Mouse (Mus musculus) stomach, postnatal 0 days (tissue): ENCODE measurements around the gene Gadd45gip1. TPM values are rescaled to one million over a fixed set of nuclear protein-coding genes. Genes with fewer than 3 reads are reported as not detected.
A peak's percentile ranks its signal among the peaks of the same experiment; 100 is the strongest.

Experiments
- ATAC-seq: fragments of 200-750 bp; cut with Nextera tagmentation; 2 replicates; pipeline ENCODE4 v1.8.0; 2017; ENCODE audit not compliant: low FRiP score, low TSS enrichment
- DNase-seq: peaks from one replicate; pipeline ENCODE4 v3.0.0-alpha.2; 2016; ENCODE audit warnings: low spot score
- H3K27ac ChIP-seq: fragments of 300-500 bp; sonication (generic); replicated peaks from 2 replicates; pipeline ENCODE4 v1.5.1; 2014; ENCODE audit warnings: mild to moderate bottlenecking, control low read depth
- H3K27me3 ChIP-seq: fragments of 300-500 bp; sonication (generic); 2 replicates; pipeline ENCODE4 v1.6.1; 2014; ENCODE audit warnings: low read length; ENCODE audit not compliant: control insufficient read depth, insufficient read depth
- H3K36me3 ChIP-seq: fragments of 300-500 bp; sonication (generic); 2 replicates; pipeline ENCODE4 v1.6.1; 2014; ENCODE audit warnings: low read length, mixed read lengths; ENCODE audit not compliant: control insufficient read depth, insufficient read depth
- H3K4me1 ChIP-seq: fragments of 300-500 bp; sonication (generic); replicated peaks from 2 replicates; pipeline ENCODE4 v1.6.1; 2014; ENCODE audit warnings: antibody characterized with exemption; ENCODE audit not compliant: control insufficient read depth, insufficient read depth
- H3K4me2 ChIP-seq: fragments of 300-500 bp; sonication (generic); replicated peaks from 2 replicates; pipeline ENCODE4 v1.6.1; 2014; ENCODE audit warnings: low read depth, mild to moderate bottlenecking, control low read depth, moderate library complexity
- H3K4me3 ChIP-seq: fragments of 300-500 bp; sonication (generic); 2 replicates; pipeline ENCODE4 v1.5.1; 2014; ENCODE audit warnings: low read depth, low read length, control low read depth
- H3K9ac ChIP-seq: fragments of 300-500 bp; sonication (generic); 2 replicates; pipeline ENCODE4 v1.6.1; 2014; ENCODE audit warnings: mild to moderate bottlenecking, low read length, control low read depth, mixed read lengths
- H3K9me3 ChIP-seq: fragments of 300-500 bp; sonication (generic); 2 replicates; pipeline ENCODE4 v1.6.1; 2016; ENCODE audit warnings: low read length; ENCODE audit not compliant: control insufficient read depth
- CTCF ChIP-seq: IDR thresholded peaks from 2 replicates; pipeline ENCODE4 v1.5.1; 2016; ENCODE audit warnings: antibody characterized with exemption, low read depth, mild to moderate bottlenecking, moderate library complexity
- EP300 ChIP-seq: optimal IDR thresholded peaks from 2 replicates; pipeline ENCODE3; 2016; ENCODE audit warnings: antibody characterized with exemption
- WGBS: fragments of 180-500 bp; shearing (Covaris S2); extraction: QIAGEN DNeasy Blood & Tissue Kit; methylation state at CpG from one replicate; pipeline ENCODE4 v1.1.7; 2014; 5-methylcytosine and 5-hydroxymethylcytosine counted together
- polyA plus RNA-seq: library from polyadenylated mRNA; unstranded; fragments of >200 nt; fragmentation: Nextera tagmentation; extraction: Ambion mirVana; gene quantifications from 2 replicates; pipeline ENCODE4 v1.2.1, GENCODE M21; 2015

The Gadd45gip1 gene
- polyA plus RNA-seq, 1 experiment from 2014 or later = 38.5 TPM

- Histone ChIP-seq H3K4me3 (peak within 1 kb of the TSS; percentile 85), H3K27me3 (no peaks in the 10 kb centered on the region), H3K9me3 (no peaks in the 10 kb centered on the region), H3K9ac (peak within 1 kb of the TSS; percentile 89), H3K36me3 (peaks cover 23% of the 10 kb centered on the region), H3K4me1 (peaks cover 7% of the 10 kb centered on the region; the same call in 1 of the 2 replicates), H3K27ac (peak within 1 kb of the TSS; percentile 85), H3K4me2 (peak within 1 kb of the TSS; percentile 91)
- TF ChIP-seq EP300 = no peak
- peak; percentile 37 for TF ChIP-seq CTCF
- WGBS = under 1% methylated on average over 54 of the region's 55 CpGs
- ATAC-seq = peak; percentile 99
- peak; percentile 100 for DNase-seq
Measured at GRCm38 (mm10) chr8:84846722-84847572, 15.6 kb downstream of the Gadd45gip1 start, which contains the start of gene Calr. Gene Calr, minus strand, starts transcription at chr8:84846934.

GRCm38 (mm10) chr8:84847684-84848435 lies 16.5 kb downstream of the Gadd45gip1 start:
- Histone ChIP-seq H3K27ac (peak overlapping the region; percentile 78; the same call in 1 of the 2 replicates), H3K36me3 (peaks cover 17% of the 10 kb centered on the region), H3K9me3 (no peaks in the 10 kb centered on the region), H3K4me3 (peak overlapping the region; percentile 53; the same call in 1 of the 2 replicates), H3K4me2 (peak overlapping the region; percentile 74), H3K9ac (peak overlapping the region; percentile 75; the same call in 1 of the 2 replicates), H3K4me1 (peaks cover 7% of the 10 kb centered on the region; the same call in 1 of the 2 replicates), H3K27me3 (no peaks in the 10 kb centered on the region)
- WGBS = 40% methylated on average over 6 of the region's 6 CpGs
- DNase-seq (no peak), ATAC-seq (no peak)
- TF ChIP-seq CTCF (no peak), EP300 (no peak)

- no peaks in the 10 kb centered on the region for H3K27me3 ChIP-seq
- H3K27ac ChIP-seq = no peak overlapping the region
- H3K4me1 ChIP-seq = peaks cover 10% of the 10 kb centered on the region
- H3K9ac ChIP-seq = no peak overlapping the region
- DNase-seq = no peak
- no peak overlapping the region for H3K4me3 ChIP-seq
- no peak overlapping the region for H3K4me2 ChIP-seq
- H3K36me3 ChIP-seq = no peaks in the 10 kb centered on the region; the same call in 1 of the 2 replicates
- 89% methylated on average over 3 of the region's 3 CpGs for WGBS
- TF ChIP-seq EP300 (no peak), CTCF (no peak)
- peak; percentile 7 for ATAC-seq
- H3K9me3 ChIP-seq = no peaks in the 10 kb centered on the region
Measured at GRCm38 (mm10) chr8:84856434-84856833, 25.1 kb downstream of the Gadd45gip1 start.

- H3K4me3 ChIP-seq = peak within 1 kb of the TSS; percentile 65
- H3K36me3 ChIP-seq = no peaks in the 10 kb centered on the region; the same call in 1 of the 2 replicates
- H3K4me2 ChIP-seq = peak within 1 kb of the TSS; percentile 81
- H3K4me1 ChIP-seq = peaks cover 10% of the 10 kb centered on the region
- H3K27ac ChIP-seq = peak within 1 kb of the TSS; percentile 67
- DNase-seq = peak; percentile 93
- H3K27me3 ChIP-seq = no peaks in the 10 kb centered on the region
- TF ChIP-seq EP300 = no peak
- TF ChIP-seq CTCF = no peak
- ATAC-seq = peak; percentile 94
- H3K9ac ChIP-seq = peak within 1 kb of the TSS; percentile 84
- no peaks in the 10 kb centered on the region for H3K9me3 ChIP-seq
- WGBS = under 1% methylated on average over 39 of the region's 39 CpGs
Measured at GRCm38 (mm10) chr8:84856864-84857441, 25.6 kb downstream of the Gadd45gip1 start, which contains the start of gene Farsa. Gene Farsa, plus strand, starts transcription at chr8:84856989.

- TF ChIP-seq CTCF (peak; percentile 60), EP300 (no peak)
- peaks cover 5% of the 10 kb centered on the region for H3K4me1 ChIP-seq
- WGBS = 14% methylated on average over 34 of the region's 46 CpGs
- peak within 1 kb of the TSS; percentile 46 for H3K4me3 ChIP-seq
- H3K36me3 ChIP-seq = peaks cover 22% of the 10 kb centered on the region
- peak within 1 kb of the TSS; percentile 64 for H3K9ac ChIP-seq
- ATAC-seq (peak; percentile 61), DNase-seq (peak; percentile 89)
- H3K27ac ChIP-seq = no peak within 1 kb of the TSS; the same call in 1 of the 2 replicates
- no peaks in the 10 kb centered on the region for H3K27me3 ChIP-seq
- H3K4me2 ChIP-seq = peak within 1 kb of the TSS; percentile 99
- H3K9me3 ChIP-seq = no peaks in the 10 kb centered on the region
Measured at GRCm38 (mm10) chr8:84871376-84872308, 40.3 kb downstream of the Gadd45gip1 start, which contains the start of gene Syce2. Gene Syce2, plus strand, starts transcription at chr8:84872111.
